Mouse (Mus musculus): ENCODE measurements around the gene Sar1a. TPM values are rescaled to one million over a fixed set of nuclear protein-coding genes. Genes with fewer than 3 reads are reported as not detected.
A peak's percentile ranks its signal among the peaks of the same experiment; 100 is the strongest.

The Sar1a gene
- polyA plus RNA-seq, 1 experiment from 2014 or later, result 323 TPM

GRCm38 (mm10) chr10:61715996-61716864 is 36.1 kb downstream of the Sar1a start:
- Histone ChIP-seq H3K9ac (no peak overlapping the region), H3K9me3 (no peaks in the 10 kb centered on the region), H3K4me2 (peak overlapping the region; percentile 83), H3K4me3 (peak overlapping the region; percentile 62; the same call in 1 of the 2 replicates), H3K27me3 (no peaks in the 10 kb centered on the region), H3K4me1 (peaks cover 11% of the 10 kb centered on the region), H3K36me3 (no peaks in the 10 kb centered on the region), H3K27ac (no peak overlapping the region)
- no peak for ATAC-seq (ENCODE audit: insufficient number of reproducible peaks, low FRiP score, low TSS enrichment, low read depth)
- 75% methylated on average over 7 of the region's 7 CpGs for WGBS

GRCm38 (mm10) chr10:61717406-61718296 is 37.6 kb downstream of the Sar1a start:
- H3K4me2 ChIP-seq, result no peak overlapping the region
- ATAC-seq (ENCODE audit: insufficient number of reproducible peaks, low FRiP score, low TSS enrichment, low read depth), result no peak
- no peaks in the 10 kb centered on the region for H3K27me3 ChIP-seq
- no peak overlapping the region for H3K27ac ChIP-seq
- no peak overlapping the region for H3K4me3 ChIP-seq
- WGBS, result 88% methylated on average over 12 of the region's 12 CpGs
- H3K4me1 ChIP-seq, result peaks cover 11% of the 10 kb centered on the region
- H3K36me3 ChIP-seq, result no peaks in the 10 kb centered on the region
- no peaks in the 10 kb centered on the region for H3K9me3 ChIP-seq
- H3K9ac ChIP-seq, result no peak overlapping the region

- Histone ChIP-seq H3K4me1 (peaks cover 7% of the 10 kb centered on the region), H3K36me3 (no peaks in the 10 kb centered on the region), H3K9ac (no peak overlapping the region), H3K27me3 (no peaks in the 10 kb centered on the region), H3K4me2 (no peak overlapping the region), H3K4me3 (no peak overlapping the region), H3K9me3 (no peaks in the 10 kb centered on the region), H3K27ac (no peak overlapping the region)
- ATAC-seq (ENCODE audit: insufficient number of reproducible peaks, low FRiP score, low TSS enrichment, low read depth), result no peak
- 89% methylated on average over 7 of the region's 7 CpGs for WGBS
These were observed 40.2 kb downstream of the Sar1a start for GRCm38 (mm10) chr10:61720331-61720730.

- no peak overlapping the region for H3K4me3 ChIP-seq
- no peaks in the 10 kb centered on the region for H3K36me3 ChIP-seq
- H3K4me2 ChIP-seq, result no peak overlapping the region
- H3K4me1 ChIP-seq, result no peaks in the 10 kb centered on the region
- 76% methylated on average over 3 of the region's 3 CpGs for WGBS
- no peaks in the 10 kb centered on the region for H3K27me3 ChIP-seq
- H3K9me3 ChIP-seq, result no peaks in the 10 kb centered on the region
- ATAC-seq (ENCODE audit: insufficient number of reproducible peaks, low FRiP score, low TSS enrichment, low read depth), result no peak
- H3K27ac ChIP-seq, result no peak overlapping the region
- H3K9ac ChIP-seq, result no peak overlapping the region
These were observed 42.1 kb downstream of the Sar1a start for GRCm38 (mm10) chr10:61722215-61722614.

- Histone ChIP-seq H3K9me3 (no peaks in the 10 kb centered on the region), H3K4me1 (no peaks in the 10 kb centered on the region), H3K27me3 (no peaks in the 10 kb centered on the region), H3K4me2 (no peak overlapping the region), H3K27ac (no peak overlapping the region), H3K9ac (no peak overlapping the region), H3K36me3 (peaks cover 5% of the 10 kb centered on the region; the same call in 1 of the 2 replicates), H3K4me3 (no peak overlapping the region)
- no peak for ATAC-seq (ENCODE audit: insufficient number of reproducible peaks, low FRiP score, low TSS enrichment, low read depth)
- WGBS, result 65% methylated on average over 6 of the region's 6 CpGs
These were observed 43.2 kb downstream of the Sar1a start for GRCm38 (mm10) chr10:61723271-61723670.

- WGBS, result 36% methylated on average over 11 of the region's 11 CpGs
- Histone ChIP-seq H3K4me1 (no peaks in the 10 kb centered on the region), H3K27me3 (no peaks in the 10 kb centered on the region), H3K4me2 (no peak overlapping the region), H3K27ac (no peak overlapping the region), H3K4me3 (no peak overlapping the region), H3K9me3 (no peaks in the 10 kb centered on the region), H3K9ac (no peak overlapping the region), H3K36me3 (peaks cover 9% of the 10 kb centered on the region; the same call in 1 of the 2 replicates)
- ATAC-seq (ENCODE audit: insufficient number of reproducible peaks, low FRiP score, low TSS enrichment, low read depth), result no peak
These were observed 49.1 kb downstream of the Sar1a start for GRCm38 (mm10) chr10:61729181-61729580.

- H3K9me3 ChIP-seq, result no peaks in the 10 kb centered on the region
These were observed 50.1 kb downstream of the Sar1a start for GRCm38 (mm10) chr10:61730171-61730570.

GRCm38 (mm10) chr10:61734377-61734776 is 54.3 kb downstream of the Sar1a start:
- no peaks in the 10 kb centered on the region for H3K27me3 ChIP-seq
- H3K27ac ChIP-seq, result no peak overlapping the region
- 42% methylated on average over 3 of the region's 3 CpGs for WGBS

More at GRCm38 (mm10) chr10:61730171-61730570, 50.1 kb downstream of the Sar1a start:
- Histone ChIP-seq H3K9ac (no peak overlapping the region), H3K4me1 (no peaks in the 10 kb centered on the region), H3K27me3 (no peaks in the 10 kb centered on the region), H3K27ac (no peak overlapping the region), H3K36me3 (peaks cover 9% of the 10 kb centered on the region; the same call in 1 of the 2 replicates), H3K4me3 (no peak overlapping the region), H3K4me2 (no peak overlapping the region)
- WGBS, result 94% methylated on average over 6 of the region's 6 CpGs
- no peak for ATAC-seq (ENCODE audit: insufficient number of reproducible peaks, low FRiP score, low TSS enrichment, low read depth)

GRCm38 (mm10) chr10:61736671-61737078 is 56.6 kb downstream of the Sar1a start:
- Histone ChIP-seq H3K27ac (no peak overlapping the region), H3K9ac (no peak overlapping the region), H3K4me2 (no peak overlapping the region), H3K4me1 (no peaks in the 10 kb centered on the region), H3K9me3 (no peaks in the 10 kb centered on the region), H3K4me3 (no peak overlapping the region), H3K36me3 (peaks cover 39% of the 10 kb centered on the region), H3K27me3 (no peaks in the 10 kb centered on the region)
- WGBS, result 70% methylated on average over 10 of the region's 10 CpGs
- ATAC-seq (ENCODE audit: insufficient number of reproducible peaks, low FRiP score, low TSS enrichment, low read depth), result no peak

More at GRCm38 (mm10) chr10:61734377-61734776, 54.3 kb downstream of the Sar1a start:
- Histone ChIP-seq H3K9ac (no peak overlapping the region), H3K9me3 (no peaks in the 10 kb centered on the region), H3K4me1 (no peaks in the 10 kb centered on the region), H3K4me2 (no peak overlapping the region), H3K36me3 (peaks cover 20% of the 10 kb centered on the region), H3K4me3 (no peak overlapping the region)
- ATAC-seq (ENCODE audit: insufficient number of reproducible peaks, low FRiP score, low TSS enrichment, low read depth), result no peak

GRCm38 (mm10) chr10:61737537-61737936 is 57.4 kb downstream of the Sar1a start:
- peaks cover 47% of the 10 kb centered on the region for H3K36me3 ChIP-seq
- H3K4me2 ChIP-seq, result no peak overlapping the region
- H3K4me3 ChIP-seq, result no peak overlapping the region
- no peaks in the 10 kb centered on the region for H3K4me1 ChIP-seq
- no peak overlapping the region for H3K9ac ChIP-seq
- no peak overlapping the region for H3K27ac ChIP-seq
- WGBS, result 78% methylated on average over 1 of the region's 1 CpGs
- no peaks in the 10 kb centered on the region for H3K27me3 ChIP-seq
- ATAC-seq (ENCODE audit: insufficient number of reproducible peaks, low FRiP score, low TSS enrichment, low read depth), result no peak
- H3K9me3 ChIP-seq, result no peaks in the 10 kb centered on the region

GRCm38 (mm10) chr10:61738126-61738525 is 58.0 kb downstream of the Sar1a start:
- no peak overlapping the region for H3K4me3 ChIP-seq
- no peak overlapping the region for H3K4me2 ChIP-seq
- 89% methylated on average over 4 of the region's 4 CpGs for WGBS
- no peak overlapping the region for H3K9ac ChIP-seq
- peaks cover 53% of the 10 kb centered on the region for H3K36me3 ChIP-seq
- H3K27ac ChIP-seq, result no peak overlapping the region
- H3K9me3 ChIP-seq, result no peaks in the 10 kb centered on the region
- ATAC-seq (ENCODE audit: insufficient number of reproducible peaks, low FRiP score, low TSS enrichment, low read depth), result no peak
- no peaks in the 10 kb centered on the region for H3K27me3 ChIP-seq
- no peaks in the 10 kb centered on the region for H3K4me1 ChIP-seq

GRCm38 (mm10) chr10:61741306-61741705 is 61.2 kb downstream of the Sar1a start:
- WGBS, result 89% methylated on average over 1 of the region's 1 CpGs

More at GRCm38 (mm10) chr10:61741306-61741705, 61.2 kb downstream of the Sar1a start:
- Histone ChIP-seq H3K27ac (no peak overlapping the region), H3K27me3 (no peaks in the 10 kb centered on the region), H3K4me3 (no peak overlapping the region), H3K9me3 (no peaks in the 10 kb centered on the region), H3K36me3 (peaks cover 84% of the 10 kb centered on the region), H3K9ac (no peak overlapping the region), H3K4me1 (no peaks in the 10 kb centered on the region), H3K4me2 (no peak overlapping the region)
- no peak for ATAC-seq (ENCODE audit: insufficient number of reproducible peaks, low FRiP score, low TSS enrichment, low read depth)
